Mouse (Mus musculus): ENCODE data around the gene Tprkb.

GRCm38 (mm10) chr6:85972699-85973098 lies 61.0 kb downstream of the Tprkb start:
- TF ChIP-seq CTCF (IDR thresholded peaks at IDR 0.05; ENCODE audit: extremely low read depth, insufficient read length, insufficient replicate concordance, low read depth, low read length) = no peak
- no peak for TF ChIP-seq POLR2A (IDR thresholded peaks at IDR 0.05; ENCODE audit: low read depth, low read length)

All from small intestine, adult 2 months (tissue).